Mouse (Mus musculus): Measurements from ENCODE around the gene Gas6. TPM values are rescaled to one million over a fixed set of nuclear protein-coding genes. Genes with fewer than 3 reads are reported as not detected.

Gene Gas6
- total RNA-seq, 1 experiment = 28.8 TPM

DNA sequence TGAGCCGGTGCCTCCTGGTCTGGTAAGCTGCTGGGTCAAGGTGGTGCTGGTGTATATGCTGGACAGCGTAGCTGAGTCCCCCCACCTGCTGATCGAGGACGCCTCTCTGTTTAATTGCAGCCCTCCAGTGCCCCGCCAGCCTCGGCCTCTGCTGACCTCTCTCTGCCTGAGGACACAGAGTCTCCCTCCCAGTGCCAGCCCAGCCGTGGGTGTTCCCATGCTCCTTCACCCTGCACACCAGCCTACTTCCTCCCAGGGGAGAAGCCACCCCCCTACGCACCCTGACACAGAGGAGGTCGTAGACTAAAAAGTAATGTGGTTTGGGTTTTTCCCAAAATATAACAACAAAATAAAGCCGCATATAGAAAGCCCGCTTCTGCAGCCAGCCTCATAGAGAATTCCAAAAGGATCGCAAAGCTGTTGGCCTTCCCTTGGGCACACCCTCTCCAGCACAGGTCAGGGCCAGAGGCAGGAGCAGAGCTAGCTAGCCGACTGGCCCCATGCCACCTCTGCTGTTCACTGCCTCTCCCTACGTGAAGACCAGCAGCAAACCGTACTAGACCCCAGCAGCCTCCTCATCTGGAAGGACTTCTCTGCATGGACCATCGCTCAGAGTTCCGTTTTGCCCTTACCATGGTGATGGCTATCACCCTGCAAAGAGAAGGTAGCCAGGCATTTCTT is 33.1 kb downstream of the Gas6 start:
- no peak overlapping the region for H3K27ac ChIP-seq (ENCODE audit: insufficient read depth, low read depth, low read length, poor library complexity, severe bottlenecking)
- no peaks in the 10 kb centered on the region for H3K4me1 ChIP-seq (ENCODE audit: control insufficient read depth in 2 of 2, insufficient read depth in 2 of 2, low read length in 2 of 2, poor library complexity in 1 of 2)
- H3K4me3 ChIP-seq (ENCODE audit: insufficient read depth in 1 of 2, low read depth in 1 of 2, low read length in 2 of 2, poor library complexity in 1 of 2, severe bottlenecking in 1 of 2) = no peak overlapping the region
- DNase-seq (ENCODE audit: low read depth, low spot score) = no peak
- H3K36me3 ChIP-seq (ENCODE audit: control insufficient read depth, insufficient read depth, low read length, poor library complexity, severe bottlenecking) = no peaks in the 10 kb centered on the region
- in situ Hi-C loops (cut with MboI; ENCODE audit: low sequenced_read_pairs in 2 of 2, unreplicated experiment in 2 of 2) = no loop called here
- H3K9me3 ChIP-seq (ENCODE audit: control insufficient read depth, insufficient read depth, low read depth, low read length) = no peaks in the 10 kb centered on the region
- TF ChIP-seq CHD2 (IDR thresholded peaks at IDR 0.05; ENCODE audit: low read depth, low read length) (no peak), ZC3H11A (IDR thresholded peaks at IDR 0.05; ENCODE audit: borderline replicate concordance, low read depth, low read length) (no peak), MAFK (IDR thresholded peaks at IDR 0.05; ENCODE audit: insufficient read depth, low read depth, low read length) (no peak), HCFC1 (IDR thresholded peaks at IDR 0.05; ENCODE audit: borderline replicate concordance, insufficient read depth, low read length) (no peak), ZNF384 (IDR thresholded peaks at IDR 0.05; ENCODE audit: low read depth, low read length) (no peak)
- H3K9ac ChIP-seq (ENCODE audit: insufficient read depth, low read depth, low read length, poor library complexity, severe bottlenecking) = no peak overlapping the region

DNA sequence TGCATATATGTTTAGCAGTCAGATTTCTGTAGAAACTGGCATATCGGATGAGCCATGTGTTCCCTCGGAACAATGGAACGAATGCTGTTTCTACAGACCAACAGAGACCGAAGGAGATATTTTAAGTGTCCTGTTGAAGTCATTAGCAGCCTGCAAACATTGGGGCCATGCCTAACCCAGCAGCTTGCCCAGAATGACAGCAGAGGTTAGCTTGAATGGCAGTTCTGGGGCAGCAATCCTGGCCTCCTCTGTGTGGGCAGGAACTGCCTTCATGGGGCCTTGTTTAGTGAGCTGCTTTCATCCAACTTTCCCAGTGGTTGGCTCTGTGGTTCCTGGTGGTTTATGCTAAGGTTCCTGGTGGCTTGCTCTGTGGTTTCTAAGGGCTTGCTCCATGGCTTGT is 34.9 kb downstream of the Gas6 start:
- H3K27ac ChIP-seq (ENCODE audit: insufficient read depth, low read depth, low read length, poor library complexity, severe bottlenecking) = no peak overlapping the region
- in situ Hi-C loops (cut with MboI; ENCODE audit: low sequenced_read_pairs in 2 of 2, unreplicated experiment in 2 of 2) = no loop called here
- no peaks in the 10 kb centered on the region for H3K9me3 ChIP-seq (ENCODE audit: control insufficient read depth, insufficient read depth, low read depth, low read length)
- no peak overlapping the region for H3K9ac ChIP-seq (ENCODE audit: insufficient read depth, low read depth, low read length, poor library complexity, severe bottlenecking)
- DNase-seq (ENCODE audit: low read depth, low spot score) = no peak
- H3K36me3 ChIP-seq (ENCODE audit: control insufficient read depth, insufficient read depth, low read length, poor library complexity, severe bottlenecking) = no peaks in the 10 kb centered on the region
- H3K4me1 ChIP-seq (ENCODE audit: control insufficient read depth in 2 of 2, insufficient read depth in 2 of 2, low read length in 2 of 2, poor library complexity in 1 of 2) = peaks cover 0 to 2% of the 10 kb centered on the region in 2 experiments; a peak in 1 of 4 replicates
- no peak overlapping the region for H3K4me3 ChIP-seq (ENCODE audit: insufficient read depth in 1 of 2, low read depth in 1 of 2, low read length in 2 of 2, poor library complexity in 1 of 2, severe bottlenecking in 1 of 2)
- TF ChIP-seq ZC3H11A (IDR thresholded peaks at IDR 0.05; ENCODE audit: borderline replicate concordance, low read depth, low read length) (no peak), CHD2 (IDR thresholded peaks at IDR 0.05; ENCODE audit: low read depth, low read length) (no peak), HCFC1 (IDR thresholded peaks at IDR 0.05; ENCODE audit: borderline replicate concordance, insufficient read depth, low read length) (no peak), ZNF384 (IDR thresholded peaks at IDR 0.05; ENCODE audit: low read depth, low read length) (no peak), MAFK (IDR thresholded peaks at IDR 0.05; ENCODE audit: insufficient read depth, low read depth, low read length) (no peak)

DNA sequence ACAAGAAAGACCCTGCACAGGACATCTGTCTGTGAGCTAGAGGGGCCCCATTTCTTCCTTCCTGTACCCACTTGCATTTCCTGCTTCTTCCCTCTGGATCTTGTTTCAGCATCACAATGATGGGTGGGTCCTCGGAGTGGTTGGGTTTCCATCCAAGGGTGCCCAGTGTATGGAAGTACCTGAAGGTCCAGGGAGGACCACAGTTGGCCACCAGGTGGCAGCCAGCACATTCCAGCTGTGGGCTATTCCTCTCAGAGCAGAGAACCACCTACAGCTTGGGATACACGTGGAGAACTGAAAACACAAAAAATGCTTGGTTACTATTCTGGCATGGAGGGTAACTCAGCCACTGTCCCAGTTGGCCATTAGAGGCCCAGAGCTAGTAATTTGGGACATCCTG is 39.0 kb downstream of the Gas6 start:
- Histone ChIP-seq H3K4me1 (ENCODE audit: control insufficient read depth in 2 of 2, insufficient read depth in 2 of 2, low read length in 2 of 2, poor library complexity in 1 of 2) (peaks cover 0 to 2% of the 10 kb centered on the region in 2 experiments; a peak in 1 of 4 replicates), H3K9me3 (ENCODE audit: control insufficient read depth, insufficient read depth, low read depth, low read length) (no peaks in the 10 kb centered on the region), H3K9ac (ENCODE audit: insufficient read depth, low read depth, low read length, poor library complexity, severe bottlenecking) (no peak overlapping the region), H3K27ac (ENCODE audit: insufficient read depth, low read depth, low read length, poor library complexity, severe bottlenecking) (no peak overlapping the region), H3K36me3 (ENCODE audit: control insufficient read depth, insufficient read depth, low read length, poor library complexity, severe bottlenecking) (no peaks in the 10 kb centered on the region), H3K4me3 (ENCODE audit: insufficient read depth in 1 of 2, low read depth in 1 of 2, low read length in 2 of 2, poor library complexity in 1 of 2, severe bottlenecking in 1 of 2) (no peak overlapping the region)
- TF ChIP-seq CHD2 (IDR thresholded peaks at IDR 0.05; ENCODE audit: low read depth, low read length) (no peak), ZNF384 (IDR thresholded peaks at IDR 0.05; ENCODE audit: low read depth, low read length) (no peak), HCFC1 (IDR thresholded peaks at IDR 0.05; ENCODE audit: borderline replicate concordance, insufficient read depth, low read length) (no peak), MAFK (IDR thresholded peaks at IDR 0.05; ENCODE audit: insufficient read depth, low read depth, low read length) (no peak), ZC3H11A (IDR thresholded peaks at IDR 0.05; ENCODE audit: borderline replicate concordance, low read depth, low read length) (0 out of 2 replicates have a peak, but pooled peaks have one; percentile 28)
- in situ Hi-C loops (cut with MboI; ENCODE audit: low sequenced_read_pairs in 2 of 2, unreplicated experiment in 2 of 2) = no loop called here
- DNase-seq (ENCODE audit: low read depth, low spot score) = peak; percentile 24

DNA sequence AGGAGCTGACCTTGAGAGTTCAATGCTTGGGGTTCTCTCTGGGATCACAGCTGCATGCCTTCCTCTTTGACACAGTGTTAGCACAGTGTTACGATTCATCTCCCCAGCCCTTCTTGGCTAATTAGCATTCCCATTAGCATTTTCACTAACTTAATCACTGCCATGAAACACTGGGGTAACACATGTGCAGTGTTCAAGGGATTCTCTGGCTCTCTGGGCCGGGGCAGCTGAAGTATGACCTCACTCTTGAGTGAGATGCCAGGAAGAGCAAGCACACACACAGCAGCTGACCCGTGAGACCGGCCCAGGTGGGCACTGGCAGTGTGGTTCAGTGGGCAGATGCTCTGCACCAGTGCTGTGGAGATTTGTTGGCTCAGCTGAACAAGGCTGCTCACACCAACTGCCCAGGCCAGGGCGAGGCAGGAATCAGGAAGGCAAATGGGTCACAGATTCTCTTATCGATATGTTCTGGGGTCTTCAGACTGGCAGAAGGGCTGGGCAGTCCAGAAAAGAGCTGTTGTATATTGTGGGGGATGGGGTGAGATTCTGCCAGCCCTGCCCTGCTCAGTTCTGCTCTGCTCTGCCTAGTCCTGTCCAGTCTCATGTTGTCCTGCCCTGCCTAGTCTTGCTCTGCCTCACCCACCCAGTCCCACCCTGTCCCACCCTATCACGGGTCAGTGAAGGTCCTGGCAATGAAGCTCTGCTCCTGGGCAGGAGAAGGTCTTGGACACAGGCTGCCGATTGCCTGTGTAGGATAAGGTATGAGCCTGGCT is 39.8 kb downstream of the Gas6 start:
- Histone ChIP-seq H3K36me3 (ENCODE audit: control insufficient read depth, insufficient read depth, low read length, poor library complexity, severe bottlenecking) (no peaks in the 10 kb centered on the region), H3K9me3 (ENCODE audit: control insufficient read depth, insufficient read depth, low read depth, low read length) (no peaks in the 10 kb centered on the region), H3K9ac (ENCODE audit: insufficient read depth, low read depth, low read length, poor library complexity, severe bottlenecking) (no peak overlapping the region), H3K4me3 (ENCODE audit: insufficient read depth in 1 of 2, low read depth in 1 of 2, low read length in 2 of 2, poor library complexity in 1 of 2, severe bottlenecking in 1 of 2) (no peak overlapping the region), H3K4me1 (ENCODE audit: control insufficient read depth in 2 of 2, insufficient read depth in 2 of 2, low read length in 2 of 2, poor library complexity in 1 of 2) (peaks cover 0 to 2% of the 10 kb centered on the region in 2 experiments; a peak in 1 of 4 replicates), H3K27ac (ENCODE audit: insufficient read depth, low read depth, low read length, poor library complexity, severe bottlenecking) (no peak overlapping the region)
- in situ Hi-C loops (cut with MboI; ENCODE audit: low sequenced_read_pairs in 2 of 2, unreplicated experiment in 2 of 2) = no loop called here
- DNase-seq (ENCODE audit: low read depth, low spot score) = no peak
- TF ChIP-seq CHD2 (IDR thresholded peaks at IDR 0.05; ENCODE audit: low read depth, low read length) = no peak
- TF ChIP-seq ZNF384 (IDR thresholded peaks at IDR 0.05; ENCODE audit: low read depth, low read length) = no peak
- no peak for TF ChIP-seq ZC3H11A (IDR thresholded peaks at IDR 0.05; ENCODE audit: borderline replicate concordance, low read depth, low read length)
- no peak for TF ChIP-seq MAFK (IDR thresholded peaks at IDR 0.05; ENCODE audit: insufficient read depth, low read depth, low read length)
- no peak for TF ChIP-seq HCFC1 (IDR thresholded peaks at IDR 0.05; ENCODE audit: borderline replicate concordance, insufficient read depth, low read length)

Measured in ES-E14 (cell line).